22 mouse cellular contexts compared by ENCODE assay signal in the genomic region with DNA sequence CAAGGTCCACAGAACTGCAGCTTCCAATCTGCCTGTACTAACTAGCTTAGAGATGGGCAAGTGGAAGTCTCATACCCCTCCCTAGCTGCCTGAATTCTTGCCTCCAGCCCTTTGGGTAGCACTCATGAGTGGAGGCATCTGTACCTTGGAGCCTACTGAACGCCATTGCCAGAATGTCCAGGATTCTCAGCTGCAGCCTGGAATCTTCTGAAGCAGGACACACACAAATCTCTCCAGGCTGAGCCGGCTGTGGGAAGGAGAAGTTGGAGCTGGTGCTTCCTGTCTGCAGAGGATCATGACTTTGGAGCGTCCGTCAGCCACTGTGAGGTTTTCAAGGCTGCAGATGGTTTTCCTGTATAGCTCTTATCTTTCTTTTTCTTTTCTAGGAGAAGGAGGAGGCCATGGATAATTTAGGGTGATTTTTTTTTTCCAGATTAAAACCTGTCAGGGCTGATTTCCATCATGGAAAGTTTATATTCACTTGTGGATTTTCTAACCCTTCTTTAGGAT. TPM values are rescaled to one million over a fixed set of nuclear protein-coding genes. Genes with fewer than 3 reads are reported as not detected.
DNase-seq lines count a peak whose midpoint lies in the region; ATAC-seq and TF ChIP-seq lines count a peak whose summit lies in the region.
"Had no signal": no experiment of that assay in that cellular context is flagged by ENCODE, and none has a peak within 500 bp of the region (broad histone marks: within the 10 kb centered on the region; RNA-seq: fewer than 3 reads in every experiment).

No protein-coding gene starts in this region.

- no peak overlapping the region for H3K9ac ChIP-seq in MEL (ENCODE audit: control insufficient read depth, low read depth, low read length, poor library complexity, severe bottlenecking)
- no peak overlapping the region for H3K9ac ChIP-seq in liver, embryonic 11.5 days (ENCODE audit: low read depth, low read length)
- no peak overlapping the region for H3K9ac ChIP-seq in midbrain, postnatal 0 days (replicated peaks; ENCODE audit: low read length, poor library complexity, severe bottlenecking)
- H3K9ac ChIP-seq: embryonic facial prominence, embryonic 15.5 days; heart, embryonic 12.5 days; liver, embryonic 13.5 days; midbrain, embryonic 13.5 days; neural tube, embryonic 13.5 days had no signal

- no peak for ATAC-seq in liver, embryonic 11.5 days (replicated peaks; ENCODE audit: low FRiP score)
- ATAC-seq in midbrain, postnatal 0 days (ENCODE audit: low FRiP score) = no peak
- ATAC-seq: hindbrain, postnatal 0 days; intestine, postnatal 0 days; lung, postnatal 0 days; midbrain, embryonic 13.5 days; Patski had no signal

- TF ChIP-seq RAD21 in MEL (IDR thresholded peaks at IDR 0.05; ENCODE audit: low read depth, low read length) = no peak

- TF ChIP-seq EP300 in MEL (IDR thresholded peaks at IDR 0.05; ENCODE audit: low read depth in 1 of 2, low read length in 2 of 2) = no peak

- peak; percentile 80 for DNase-seq in heart, adult 11 months
- no peak for DNase-seq in heart, postnatal 14 days
- DNase-seq in 416B (ENCODE audit: low read depth) (peak; percentile 70), MEL (ENCODE audit: low read depth, low spot score) (peak; percentile 28)
- no peak for DNase-seq in liver, embryonic 11.5 days (ENCODE audit: low spot score)
- DNase-seq in midbrain, postnatal 0 days (ENCODE audit: low spot score) = no peak
- no peak for DNase-seq in testis, postnatal 14 days (ENCODE audit: low spot score)
- DNase-seq: cerebellum, adult 11-12 months; cerebellum, postnatal 14 days; heart, postnatal 36 days; left cerebral cortex, postnatal 4 days; liver, embryonic 13.5 days had no signal

- H3K36me3 ChIP-seq in MEL (ENCODE audit: control insufficient read depth in 1 of 2, insufficient read depth in 2 of 2, low read length in 2 of 2) = peaks cover 0 to 16% of the 10 kb centered on the region in 2 experiments; a peak in 2 of 4 replicates
- H3K36me3 ChIP-seq in liver, embryonic 11.5 days (ENCODE audit: control insufficient read depth, insufficient read depth, low read length) = no peaks in the 10 kb centered on the region
- H3K36me3 ChIP-seq in midbrain, postnatal 0 days (ENCODE audit: insufficient read depth, low read length) = no peaks in the 10 kb centered on the region
- H3K36me3 ChIP-seq: embryonic facial prominence, embryonic 15.5 days; heart, embryonic 12.5 days; midbrain, embryonic 13.5 days; neural tube, embryonic 13.5 days had no signal

- intact Hi-C loops in heart, postnatal 14 days (cut with DNase I) = no loop called here

- H3K4me3 ChIP-seq in MEL (ENCODE audit: control insufficient read depth in 1 of 2, insufficient read depth in 1 of 2, low read depth in 2 of 2, low read length in 2 of 2) = no peak overlapping the region
- H3K4me3 ChIP-seq in liver, embryonic 11.5 days (ENCODE audit: low read depth, low read length) = no peak overlapping the region
- no peak overlapping the region for H3K4me3 ChIP-seq in midbrain, postnatal 0 days (ENCODE audit: low read depth, low read length)
- H3K4me3 ChIP-seq: embryonic facial prominence, embryonic 15.5 days; heart, embryonic 12.5 days; left cerebral cortex, adult 2 months; liver, embryonic 13.5 days; midbrain, embryonic 13.5 days; neural tube, embryonic 13.5 days had no signal

- no peaks in the 10 kb centered on the region for H3K79me2 ChIP-seq in MEL (ENCODE audit: control insufficient read depth, insufficient read depth, low read length, poor library complexity)

- no peak for TF ChIP-seq CTCF in MEL (IDR thresholded peaks at IDR 0.05 in 2 of 3, conservative IDR thresholded peaks at IDR 0.05 in 1 of 3; ENCODE audit: control insufficient read depth in 1 of 3, insufficient read depth in 1 of 3, low read depth in 2 of 3, low read length in 3 of 3, poor library complexity in 1 of 3, severe bottlenecking in 1 of 3)
- TF ChIP-seq CTCF in midbrain, postnatal 0 days (IDR thresholded peaks at IDR 0.05) = no peak

- no peak overlapping the region for H3K4me2 ChIP-seq in liver, embryonic 11.5 days
- H3K4me2 ChIP-seq in midbrain, postnatal 0 days (ENCODE audit: low read depth, low read length, poor library complexity, severe bottlenecking) = no peak overlapping the region
- H3K4me2 ChIP-seq: embryonic facial prominence, embryonic 15.5 days; heart, embryonic 12.5 days; liver, embryonic 13.5 days; midbrain, embryonic 13.5 days; neural tube, embryonic 13.5 days had no signal

- no peak for TF ChIP-seq POLR2A in MEL (IDR thresholded peaks at IDR 0.05; ENCODE audit: control insufficient read depth in 1 of 2, insufficient read depth in 1 of 2, low read depth in 1 of 2, low read length in 2 of 2, poor library complexity in 1 of 2)

- no peaks in the 10 kb centered on the region for H3K9me3 ChIP-seq in MEL (replicated peaks; ENCODE audit: insufficient read depth, low read length)
- no peaks in the 10 kb centered on the region for H3K9me3 ChIP-seq in liver, embryonic 11.5 days (ENCODE audit: control insufficient read depth, low read length)
- no peaks in the 10 kb centered on the region for H3K9me3 ChIP-seq in midbrain, postnatal 0 days (ENCODE audit: low read length)
- H3K9me3 ChIP-seq: embryonic facial prominence, embryonic 15.5 days; heart, embryonic 12.5 days; liver, embryonic 13.5 days; midbrain, embryonic 13.5 days; neural tube, embryonic 13.5 days had no signal

- H3K27ac ChIP-seq in MEL (ENCODE audit: control insufficient read depth, low read depth, low read length) = no peak overlapping the region
- peak overlapping the region; percentile 38; the same call in 1 of the 2 replicates for H3K27ac ChIP-seq in liver, embryonic 11.5 days (ENCODE audit: low read depth, low read length)
- no peak overlapping the region for H3K27ac ChIP-seq in midbrain, postnatal 0 days (ENCODE audit: low read depth, low read length)
- H3K27ac ChIP-seq: embryonic facial prominence, embryonic 15.5 days; hindbrain, postnatal 0 days; kidney, postnatal 0 days; left cerebral cortex, adult 2 months; liver, embryonic 13.5 days; midbrain, embryonic 13.5 days; neural tube, embryonic 13.5 days had no signal

- 19% methylated on average over 4 of the region's 4 CpGs for WGBS in liver, embryonic 11.5 days
- 70% methylated on average over 4 of the region's 4 CpGs for WGBS in midbrain, postnatal 0 days

- no peaks in the 10 kb centered on the region; a peak in 1 of 4 replicates for H3K27me3 ChIP-seq in MEL (ENCODE audit: control insufficient read depth in 1 of 2, insufficient read depth in 2 of 2, low read length in 2 of 2)
- H3K27me3 ChIP-seq in liver, embryonic 11.5 days (replicated peaks; ENCODE audit: control insufficient read depth, insufficient read depth, low read length) = peaks cover 14% of the 10 kb centered on the region; the same call in 1 of the 2 replicates
- peaks cover 9% of the 10 kb centered on the region for H3K27me3 ChIP-seq in midbrain, postnatal 0 days (ENCODE audit: insufficient read depth, low read length)

- H3K4me1 ChIP-seq in MEL (ENCODE audit: control insufficient read depth in 1 of 2, insufficient read depth in 2 of 2, low read length in 2 of 2) = peaks cover 2 to 7% of the 10 kb centered on the region in 2 experiments; a peak in 3 of 4 replicates
- H3K4me1 ChIP-seq in liver, embryonic 11.5 days (replicated peaks; ENCODE audit: control insufficient read depth, insufficient read depth, low read length) = peaks cover 9% of the 10 kb centered on the region
- no peaks in the 10 kb centered on the region for H3K4me1 ChIP-seq in midbrain, postnatal 0 days (ENCODE audit: insufficient read depth, low read length)
- H3K4me1 ChIP-seq: embryonic facial prominence, embryonic 15.5 days; midbrain, embryonic 13.5 days; neural tube, embryonic 13.5 days had no signal

TF ChIP-seq in MEL, 35 proteins besides CTCF, POLR2A, EP300 and RAD21:
- TF ChIP-seq KAT2A (conservative IDR thresholded peaks at IDR 0.05; ENCODE audit: low read depth, low read length) (no peak), ZKSCAN1 (IDR thresholded peaks at IDR 0.05; ENCODE audit: low read depth, low read length) (no peak), RCOR1 (IDR thresholded peaks at IDR 0.05; ENCODE audit: low read depth, low read length) (no peak), POLR2AphosphoS5 (IDR thresholded peaks at IDR 0.05; ENCODE audit: borderline replicate concordance, low read depth, low read length) (no peak), NRF1 (IDR thresholded peaks at IDR 0.05; ENCODE audit: insufficient read depth, low read depth, low read length, poor library complexity, severe bottlenecking) (no peak), MAZ (IDR thresholded peaks at IDR 0.05; ENCODE audit: low read depth, low read length) (no peak), NELFE (IDR thresholded peaks at IDR 0.05; ENCODE audit: low read depth, low read length) (no peak), TCF12 (IDR thresholded peaks at IDR 0.05; ENCODE audit: low read depth, low read length) (no peak), UBTF (IDR thresholded peaks at IDR 0.05; ENCODE audit: borderline replicate concordance, insufficient read depth, low read depth, low read length) (no peak), SIN3A (IDR thresholded peaks at IDR 0.05; ENCODE audit: low read length) (no peak), E2F4 (IDR thresholded peaks at IDR 0.05; ENCODE audit: borderline replicate concordance, low read depth, low read length) (no peak), GABPA (IDR thresholded peaks at IDR 0.05; ENCODE audit: low read depth, low read length) (no peak), TBP (IDR thresholded peaks at IDR 0.05; ENCODE audit: low read depth, low read length) (no peak), ZNF384 (IDR thresholded peaks at IDR 0.05; ENCODE audit: low read depth, low read length) (no peak), MAX (IDR thresholded peaks at IDR 0.05; ENCODE audit: low read length) (no peak), USF2 (IDR thresholded peaks at IDR 0.05; ENCODE audit: borderline replicate concordance in 1 of 2, insufficient read depth in 1 of 2, low read depth in 1 of 2, low read length in 2 of 2) (no peak), ELF1 (IDR thresholded peaks at IDR 0.05; ENCODE audit: low read depth, low read length) (no peak), ZC3H11A (IDR thresholded peaks at IDR 0.05; ENCODE audit: low read depth, low read length) (no peak), HCFC1 (IDR thresholded peaks at IDR 0.05; ENCODE audit: low read depth, low read length) (no peak), CHD2 (IDR thresholded peaks at IDR 0.05; ENCODE audit: low read length) (no peak)

RNA-seq across cellular contexts. Expression of gene Hhex, which starts 9.1 kb away (rescaled TPM):
- total RNA-seq in heart, postnatal 14 days (2021) = 1 to 10 TPM; 4.5 to 4.6 TPM
- total RNA-seq in MEL (2012; rRNA removed) = not detected in 2 replicates
- not detected for polyA plus RNA-seq in MEL (2012; ENCODE audit: insufficient read depth in 1 of 2, insufficient read length in 2 of 2, low read depth in 1 of 2, low replicate concordance in 2 of 2, missing spikeins in 1 of 2)
- polyA plus RNA-seq in liver, embryonic 11.5 days (2014; fragmentation: Nextera tagmentation; extraction: Ambion mirVana) = 46.6 and 47.6 TPM in 2 replicates
- total RNA-seq in midbrain, postnatal 0 days (2014; rRNA removed) = 0.80 and 0.99 TPM in 2 replicates
- polyA plus RNA-seq in midbrain, postnatal 0 days (2015; fragmentation: Nextera tagmentation; extraction: Ambion mirVana) = 2.8 and 3.5 TPM in 2 replicates

Comparison
In these comparisons a context has a peak if more than half of its experiments do, and no peak if none do; other contexts are left out.
1. DNase-seq: peak in heart, adult 11 months (single experiment), 416B (single experiment) and MEL (single experiment); none in heart, postnatal 14 days (0 of 2), liver, embryonic 11.5 days (single experiment), midbrain, postnatal 0 days (single experiment) and testis, postnatal 14 days (single experiment).